ENCODE assay signal across 32 mouse cellular contexts in the genomic region with DNA sequence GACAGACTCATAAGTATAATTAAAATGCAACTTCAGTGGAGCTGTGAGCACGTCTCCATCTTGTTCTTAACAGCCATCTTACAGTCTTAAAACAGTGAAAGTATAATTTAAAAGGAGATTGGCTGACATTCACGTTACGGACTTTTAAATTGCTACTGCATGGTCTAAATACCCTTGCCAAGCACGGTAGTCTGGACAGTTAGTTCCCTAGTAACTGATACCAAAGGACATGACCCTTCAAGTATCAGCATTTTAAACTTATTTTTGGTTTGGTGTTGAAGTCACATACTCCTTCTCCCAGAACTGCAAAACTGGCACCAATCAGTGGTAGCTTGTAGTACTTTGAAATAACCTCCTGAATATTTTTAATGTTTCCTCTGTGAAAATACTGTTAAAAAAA.
"Had no signal": no experiment of that assay in that cellular context is flagged by ENCODE, and none has a peak within 500 bp of the region (broad histone marks: within the 10 kb centered on the region; RNA-seq: fewer than 3 reads in every experiment).

No protein-coding gene starts in this region.

- H3K27me3 ChIP-seq: limb, embryonic 12.5 days; limb, embryonic 13.5 days; limb, embryonic 15.5 days; liver, embryonic 12.5 days; liver, embryonic 13.5 days; liver, embryonic 15.5 days; lung, embryonic 15.5 days; megakaryocyte, embryonic 14.5 days; midbrain, embryonic 12.5 days; midbrain, embryonic 13.5 days; midbrain, embryonic 15.5 days; neural tube, embryonic 12.5 days had no signal

- ATAC-seq: liver, embryonic 12.5 days; liver, postnatal 0 days; lung, postnatal 0 days; midbrain, embryonic 13.5 days; midbrain, embryonic 15.5 days; midbrain, embryonic 16.5 days had no signal

- H3K9me3 ChIP-seq: limb, embryonic 10.5 days; limb, embryonic 12.5 days; limb, embryonic 13.5 days; limb, embryonic 15.5 days; liver, embryonic 12.5 days; liver, embryonic 13.5 days; liver, embryonic 15.5 days; lung, embryonic 15.5 days; midbrain, embryonic 10.5 days; midbrain, embryonic 12.5 days; midbrain, embryonic 13.5 days; midbrain, embryonic 15.5 days; neural tube, embryonic 12.5 days had no signal

- DNase-seq: left cerebral cortex, postnatal 4 days; liver; liver, embryonic 13.5 days; liver, postnatal 0 days; lung, adult 18-20 months; lung, adult 2 months; lung, embryonic 14.5 days; lung, postnatal 10 days; lung, postnatal 14 days; lung, postnatal 36 days; lung, postnatal 4 days; midbrain, embryonic 14.5 days had no signal

- H3K36me3 ChIP-seq: limb, embryonic 10.5 days; limb, embryonic 12.5 days; limb, embryonic 13.5 days; limb, embryonic 15.5 days; liver, embryonic 12.5 days; liver, embryonic 13.5 days; liver, embryonic 15.5 days; lung, embryonic 15.5 days; midbrain, embryonic 10.5 days; midbrain, embryonic 12.5 days; midbrain, embryonic 13.5 days; midbrain, embryonic 15.5 days; neural tube, embryonic 12.5 days had no signal

- H3K9ac ChIP-seq: limb, embryonic 12.5 days; limb, embryonic 13.5 days; limb, embryonic 15.5 days; liver, embryonic 12.5 days; liver, embryonic 13.5 days; liver, embryonic 14.5 days; liver, embryonic 15.5 days; liver, postnatal 0 days; lung, embryonic 14.5 days; lung, embryonic 15.5 days; midbrain, embryonic 12.5 days; midbrain, embryonic 13.5 days; midbrain, embryonic 15.5 days; neural tube, embryonic 12.5 days had no signal

- H3K4me3 ChIP-seq: limb, embryonic 10.5 days; limb, embryonic 12.5 days; limb, embryonic 13.5 days; limb, embryonic 15.5 days; liver, embryonic 12.5 days; liver, embryonic 13.5 days; liver, embryonic 15.5 days; lung, embryonic 15.5 days; megakaryocyte, embryonic 14.5 days; midbrain, embryonic 10.5 days; midbrain, embryonic 12.5 days; midbrain, embryonic 13.5 days; midbrain, embryonic 15.5 days; myocyte; neural tube, embryonic 12.5 days had no signal

- H3K27ac ChIP-seq: limb, embryonic 10.5 days; limb, embryonic 12.5 days; limb, embryonic 13.5 days; limb, embryonic 15.5 days; liver, embryonic 12.5 days; liver, embryonic 13.5 days; liver, embryonic 14.5 days; liver, embryonic 15.5 days; lung, embryonic 15.5 days; macrophage; midbrain, embryonic 10.5 days; midbrain, embryonic 12.5 days; midbrain, embryonic 13.5 days; midbrain, embryonic 15.5 days; neural tube, embryonic 12.5 days had no signal

- H3K4me1 ChIP-seq: limb, embryonic 15.5 days; liver, embryonic 12.5 days; liver, embryonic 13.5 days; liver, embryonic 15.5 days; lung, embryonic 15.5 days; megakaryocyte, embryonic 14.5 days; midbrain, embryonic 15.5 days; neural tube, embryonic 12.5 days had no signal

- H3K4me2 ChIP-seq: limb, embryonic 12.5 days; limb, embryonic 13.5 days; limb, embryonic 15.5 days; liver, embryonic 11.5 days; liver, embryonic 12.5 days; liver, embryonic 13.5 days; liver, embryonic 15.5 days; lung, embryonic 14.5 days; lung, embryonic 15.5 days; midbrain, embryonic 11.5 days; midbrain, embryonic 12.5 days; midbrain, embryonic 13.5 days; midbrain, embryonic 15.5 days; neural tube, embryonic 12.5 days had no signal
